Mouse (Mus musculus): ENCODE measurements at regions not wholly inside any gene's neighbourhood (a gene's known extent, or its start where the extent isn't known, plus 50 kb on each side); places are given as distances from the start of the nearest gene placed in this dataset.

DNA sequence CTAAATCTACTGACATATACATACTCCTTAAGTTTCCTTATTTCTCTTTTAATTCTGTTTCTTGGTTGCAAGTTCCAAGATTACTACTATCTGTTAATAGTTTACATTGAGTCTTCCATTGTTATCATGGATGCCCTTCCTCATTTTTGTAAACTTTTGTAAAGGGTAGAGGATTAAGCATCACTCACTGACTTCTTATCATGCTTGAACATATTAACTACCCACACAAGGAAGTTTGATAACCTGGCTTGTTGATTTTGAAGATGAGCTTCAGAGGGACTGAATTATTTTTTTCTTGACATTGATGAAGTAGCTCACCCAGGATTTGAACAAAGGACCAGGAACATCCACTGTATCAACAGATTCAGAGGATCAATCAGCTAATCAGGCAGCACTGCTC is 162.8 kb upstream of the Fam98a start:
- no peak for DNase-seq (ENCODE audit: low spot score)

DNA sequence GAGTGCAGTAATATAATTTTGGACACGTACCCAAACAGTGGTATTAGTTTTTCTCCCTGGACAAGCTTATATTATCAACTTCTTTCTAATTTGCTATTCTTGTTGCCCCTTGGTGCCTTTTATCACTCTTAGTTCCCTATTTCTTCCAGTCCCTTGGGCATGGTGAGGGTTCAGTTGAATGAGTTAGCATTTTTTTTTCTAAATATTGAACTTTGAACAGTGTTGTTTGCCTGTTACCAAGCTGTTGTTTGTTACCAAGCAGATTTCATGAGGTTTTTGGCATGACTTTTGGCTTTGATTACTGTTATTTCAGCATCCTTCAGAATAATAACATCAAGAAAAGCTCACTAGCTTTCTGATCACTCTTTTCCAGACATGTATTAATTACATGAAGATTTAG is 162.3 kb upstream of the Fam98a start:
- DNase-seq (ENCODE audit: low spot score) = no peak

DNA sequence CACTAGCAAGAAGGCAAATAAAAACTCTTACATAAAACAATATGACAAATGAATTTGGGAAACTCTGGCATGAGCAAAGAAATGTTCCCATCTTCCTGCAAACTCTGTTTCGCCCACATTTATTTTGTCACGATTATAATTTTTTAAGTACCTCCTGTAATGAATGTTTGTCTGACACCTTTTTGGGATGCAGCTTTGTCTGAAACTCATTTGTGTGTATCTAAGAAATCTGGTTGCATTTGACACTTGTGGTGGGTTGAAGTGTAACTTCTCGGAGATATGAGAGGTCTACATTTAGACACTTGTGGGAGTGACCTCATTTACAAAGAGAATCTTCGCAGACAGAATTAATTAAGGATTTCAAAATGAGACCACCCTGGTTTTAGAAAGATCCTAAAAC is 155.9 kb upstream of the Fam98a start:
- no peak for DNase-seq (ENCODE audit: low spot score)

- no peak for DNase-seq (ENCODE audit: low spot score)
Observed at GRCm38 (mm10) chr17:75705357-75705756, 153.6 kb upstream of the Fam98a start.

- DNase-seq (ENCODE audit: low spot score) = no peak
Observed at GRCm38 (mm10) chr17:75703865-75704264, 152.1 kb upstream of the Fam98a start.

- no peak for DNase-seq (ENCODE audit: low spot score)
Observed at GRCm38 (mm10) chr17:75696729-75697103, 145.0 kb upstream of the Fam98a start.

DNA sequence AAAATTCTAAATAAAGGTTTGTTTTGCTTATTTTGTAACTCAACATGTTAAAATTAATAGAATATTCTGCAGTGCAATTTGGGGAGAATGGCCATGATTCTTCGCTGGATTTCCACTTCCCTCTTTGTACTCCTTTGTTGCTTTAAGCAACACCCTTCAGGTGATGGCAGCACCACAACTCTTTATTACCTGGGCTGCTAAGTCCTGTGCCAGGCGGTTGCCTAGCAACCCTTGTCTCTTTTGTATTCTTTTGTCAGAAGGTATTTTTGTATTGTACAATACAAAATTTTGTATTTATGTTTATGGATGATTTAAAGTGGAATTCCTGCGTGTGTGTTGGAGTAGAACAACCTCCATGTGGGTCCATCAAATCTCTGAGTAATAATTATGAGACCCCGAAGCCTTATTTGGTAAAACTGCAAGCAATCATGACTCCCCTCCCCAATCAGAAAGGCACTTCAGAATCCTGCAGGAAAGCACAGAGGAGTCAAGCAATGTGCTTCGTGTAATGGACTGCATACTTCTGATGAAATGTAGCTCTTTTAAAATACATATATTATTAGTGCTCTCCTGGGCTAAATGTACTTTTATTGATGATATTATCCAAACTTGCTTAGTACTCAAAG is 144.5 kb upstream of the Fam98a start:
- DNase-seq (ENCODE audit: low spot score) = no peak

DNA sequence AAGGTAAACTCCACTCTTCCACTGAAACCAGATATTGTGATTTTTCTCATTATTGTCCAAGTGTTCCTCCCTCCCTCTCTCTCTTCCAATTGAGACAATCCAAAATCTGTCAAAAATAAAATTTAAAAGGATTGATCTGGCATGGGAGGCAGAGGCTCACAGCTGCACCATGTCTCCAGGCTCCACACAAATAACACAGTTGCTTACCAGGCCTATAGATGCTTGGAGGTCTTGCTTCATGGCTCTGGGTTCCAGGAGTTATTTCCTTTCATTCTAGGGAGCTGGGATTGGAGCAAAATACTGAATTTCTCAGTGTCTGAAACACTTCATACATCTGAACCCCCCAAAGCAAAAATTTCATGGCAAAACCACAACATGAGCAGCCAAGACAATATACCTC is 134.2 kb upstream of the Fam98a start:
- no peak for DNase-seq (ENCODE audit: low spot score)

DNA sequence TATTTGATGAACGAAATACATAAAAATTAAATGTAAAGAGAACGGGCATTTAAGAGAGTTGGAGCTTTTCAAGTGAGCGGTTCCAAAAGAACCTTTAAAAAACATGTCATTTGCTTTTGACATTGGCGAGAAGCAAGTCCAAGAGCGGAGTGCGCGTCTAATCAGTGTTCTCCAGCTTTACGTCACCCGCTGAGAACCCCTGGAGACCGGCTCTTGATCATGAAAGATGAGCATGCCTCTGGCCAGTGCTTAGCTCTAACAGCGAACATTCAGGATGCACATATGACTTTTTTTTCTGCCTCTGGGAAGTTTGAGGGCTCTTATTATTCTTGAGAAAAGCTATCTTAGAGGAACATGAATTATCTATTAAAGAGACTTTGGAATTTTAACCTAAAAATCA is 95.2 kb upstream of the Fam98a start:
- DNase-seq (ENCODE audit: low spot score) = no peak

GRCm38 (mm10) chr17:75644698-75645097 is 93.0 kb upstream of the Fam98a start:
- DNase-seq (ENCODE audit: low spot score) = no peak

DNA sequence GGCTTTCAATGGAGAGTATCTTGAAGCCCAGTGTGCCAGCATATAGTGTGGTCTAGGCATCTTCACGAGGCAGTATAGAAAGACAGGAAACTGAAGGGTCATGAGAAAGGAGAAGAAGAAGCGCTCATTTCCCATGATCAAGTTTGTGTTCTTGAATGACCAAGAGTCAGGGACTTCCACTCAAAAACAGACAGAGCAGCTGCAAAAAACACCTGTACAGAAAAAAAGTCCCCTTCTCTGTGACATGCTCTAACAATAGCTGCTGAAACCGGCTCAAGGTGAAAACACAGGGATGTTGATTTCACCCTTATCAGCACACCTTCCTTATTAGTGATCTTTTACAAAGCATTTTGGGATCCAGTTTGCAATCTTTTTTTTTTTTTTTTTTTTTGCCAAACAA is 90.6 kb upstream of the Fam98a start:
- DNase-seq (ENCODE audit: low spot score) = no peak

DNA sequence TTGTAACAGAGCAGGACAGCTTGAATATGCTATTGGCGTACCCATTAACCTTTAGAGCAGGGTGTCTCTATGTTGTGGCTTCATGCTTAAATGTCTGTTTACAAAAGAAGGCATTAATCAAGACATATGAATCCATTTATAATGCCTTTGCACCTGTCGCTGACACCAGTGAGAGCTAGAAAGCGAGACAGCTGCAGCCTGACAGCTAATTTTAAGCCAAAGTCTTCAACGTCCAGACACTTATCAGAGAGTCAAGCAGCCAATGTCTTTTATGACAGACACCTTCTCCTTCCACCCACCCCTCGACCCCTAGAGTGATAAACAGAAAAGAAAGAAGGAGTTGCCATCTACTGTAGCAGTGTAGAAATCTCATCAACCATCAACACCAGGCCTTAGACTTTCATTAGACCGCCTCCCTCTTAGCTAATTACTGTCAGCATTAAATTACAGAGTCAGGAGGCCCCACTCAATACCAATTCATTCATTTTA is 89.3 kb upstream of the Fam98a start:
- DNase-seq (ENCODE audit: low spot score) = no peak

GRCm38 (mm10) chr17:75640575-75640974 is 88.8 kb upstream of the Fam98a start:
- no peak for DNase-seq (ENCODE audit: low spot score)

DNA sequence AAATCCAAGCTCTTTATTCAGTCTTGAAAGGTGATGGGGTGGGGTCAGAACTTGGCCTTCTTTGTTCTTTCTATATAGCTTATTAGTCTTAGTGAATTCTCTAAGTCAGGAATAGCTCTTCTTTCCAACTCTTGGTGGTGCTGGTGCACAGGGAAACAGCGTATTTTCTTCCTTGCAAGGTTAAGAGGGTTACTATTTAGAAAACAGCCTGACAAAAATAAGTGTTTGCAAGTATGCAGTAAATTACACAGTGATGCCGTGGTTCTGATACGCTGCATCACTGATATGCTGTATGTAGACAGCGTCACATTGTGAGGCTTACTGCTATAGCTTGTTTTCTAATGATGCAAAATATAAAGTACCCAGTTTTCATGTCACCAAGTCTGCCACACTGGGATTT is 78.1 kb upstream of the Fam98a start:
- no peak for DNase-seq (ENCODE audit: low spot score)

- no peak for DNase-seq (ENCODE audit: low spot score)
Observed at GRCm38 (mm10) chr17:75619472-75619871, 67.7 kb upstream of the Fam98a start.

GRCm38 (mm10) chr17:75618514-75618913 is 66.8 kb upstream of the Fam98a start:
- DNase-seq (ENCODE audit: low spot score) = no peak

DNA sequence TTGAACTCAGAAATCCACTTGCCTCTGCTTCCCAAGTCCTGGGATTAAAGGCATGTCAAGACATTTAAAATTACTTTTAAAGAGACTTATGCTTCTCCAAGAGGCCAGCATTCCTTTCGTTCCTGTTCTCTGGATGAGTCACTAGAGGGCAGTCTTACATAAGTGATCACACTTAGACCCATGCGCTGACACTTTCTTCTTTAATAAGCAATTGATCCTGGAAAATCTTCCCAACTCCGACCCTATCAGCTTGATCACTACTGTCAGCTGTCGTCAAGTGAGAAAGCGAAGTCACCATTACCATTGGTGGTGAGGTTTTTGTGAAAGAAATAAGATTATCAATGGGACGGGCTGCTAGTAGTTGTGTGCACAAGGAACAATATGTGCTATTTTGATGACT is 65.5 kb upstream of the Fam98a start:
- no peak for DNase-seq (ENCODE audit: low spot score)

GRCm38 (mm10) chr17:75615335-75615734 is 63.6 kb upstream of the Fam98a start:
- DNase-seq (ENCODE audit: low spot score) = peak; percentile 13

- no peak for DNase-seq (ENCODE audit: low spot score)
Observed at GRCm38 (mm10) chr17:75603417-75604086, 51.8 kb upstream of the Fam98a start.

All from urinary bladder, postnatal 25 days (tissue).